Mouse (Mus musculus): ENCODE data around the gene Chmp2a.

Gene Chmp2a

DNA sequence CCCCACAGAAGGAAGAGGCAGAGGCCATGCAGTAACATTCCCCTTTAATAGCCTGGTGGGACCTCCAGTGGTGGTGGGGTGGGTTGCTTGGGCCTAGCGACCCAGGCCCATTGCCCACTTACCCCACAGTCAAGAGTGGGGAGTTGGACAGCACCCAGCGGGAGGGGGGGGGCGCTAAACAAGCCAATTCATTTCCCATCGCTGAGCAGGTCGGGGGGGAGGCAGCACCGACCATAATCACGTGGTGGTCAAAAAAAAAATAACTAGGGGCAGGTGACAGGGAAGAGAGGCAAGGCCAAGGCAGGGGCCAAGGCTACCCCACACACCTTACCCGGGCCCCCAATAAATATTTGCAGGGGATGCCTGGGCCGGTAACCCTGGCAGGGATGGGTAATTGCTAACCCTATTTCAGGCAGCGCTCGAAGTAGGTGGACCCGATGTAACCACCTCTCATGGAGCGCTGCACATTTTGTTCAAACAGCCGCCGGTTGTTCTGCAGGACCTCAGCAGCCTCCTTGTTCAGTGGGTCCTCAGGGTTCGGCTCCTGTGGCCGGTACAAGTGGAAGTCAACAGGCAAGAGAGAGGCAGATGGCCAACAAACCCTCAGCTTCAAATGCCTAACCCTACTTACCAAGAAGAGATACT, 726 bp upstream of the Chmp2a start:
- DNase-seq (ENCODE audit: low spot score in 2 of 2): no peak

DNA sequence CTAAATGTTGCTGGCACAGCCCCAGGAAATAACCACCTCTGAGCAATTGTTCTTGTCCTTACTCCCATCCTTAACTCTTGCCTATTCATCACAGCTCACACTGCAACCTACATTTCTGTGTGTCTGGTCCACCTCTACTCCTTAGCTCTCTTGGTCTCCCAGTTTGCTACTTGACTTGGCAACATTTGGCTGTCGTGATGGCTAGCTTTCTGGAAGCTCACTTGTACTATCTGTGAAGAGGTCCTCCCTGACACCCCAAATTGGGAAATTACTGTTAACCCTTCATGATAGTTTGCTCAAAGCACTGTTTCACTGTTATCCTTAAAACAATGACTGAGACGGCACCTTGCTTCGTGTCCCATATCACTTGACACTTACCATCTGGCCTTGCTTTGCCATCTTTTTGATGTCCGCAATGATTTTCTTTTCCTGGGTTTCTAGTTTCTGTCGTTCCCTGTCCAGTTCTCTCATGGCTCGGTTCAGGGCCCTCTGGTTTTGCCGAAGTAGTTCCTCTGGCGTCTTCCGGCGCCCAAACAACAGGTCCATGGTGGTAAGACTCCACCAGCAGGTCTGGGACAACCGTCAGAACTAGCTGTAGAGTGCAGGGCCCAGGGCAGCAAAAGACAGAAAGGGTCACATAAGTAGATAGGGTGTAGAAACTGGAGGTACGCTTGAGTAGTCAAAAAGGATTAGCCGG, 1.0 kb downstream of the Chmp2a start:
- DNase-seq (ENCODE audit: low spot score in 2 of 2): no peak

DNA sequence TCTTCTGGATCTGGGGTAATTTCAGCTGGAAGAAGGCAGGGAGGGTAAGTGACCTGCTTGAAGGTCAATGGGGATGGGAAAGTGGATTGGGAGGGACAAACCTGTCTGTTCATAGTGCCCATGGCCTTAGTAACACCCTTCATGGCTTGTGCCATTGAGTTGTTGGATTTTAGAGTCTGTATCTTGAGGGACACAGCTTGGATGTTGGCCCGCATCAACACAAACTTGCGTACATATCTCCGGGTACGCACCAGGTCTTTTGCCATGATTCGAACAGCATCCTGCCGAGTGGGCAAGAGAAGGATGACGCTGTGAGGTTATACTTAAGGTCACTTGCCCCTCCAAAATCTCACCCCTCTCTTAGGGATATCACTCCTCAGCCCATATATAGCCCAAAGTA, 2.1 kb downstream of the Chmp2a start:
- no peak for DNase-seq (ENCODE audit: low spot score in 2 of 2)

DNA sequence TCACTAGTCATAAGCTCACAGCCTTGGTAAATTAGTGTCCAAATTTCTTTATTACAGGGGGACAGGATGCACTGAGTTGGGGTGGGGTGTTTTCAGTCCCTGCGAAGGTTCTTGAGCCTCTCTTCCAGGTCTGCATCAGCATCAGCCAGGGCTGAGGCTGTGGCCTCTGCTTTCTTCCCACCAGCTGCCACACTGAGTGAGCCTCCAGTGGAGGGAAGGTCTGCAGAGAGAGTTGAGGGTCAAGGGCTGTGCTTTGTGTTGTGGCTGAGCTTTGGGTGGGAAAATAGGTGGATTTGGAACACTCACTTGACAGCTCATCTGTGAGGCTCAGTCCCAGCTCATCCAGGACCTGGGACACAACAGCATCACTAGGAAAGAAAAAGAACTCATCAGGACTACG, 2.6 kb downstream of the Chmp2a start:
- no peak for DNase-seq (ENCODE audit: low spot score in 2 of 2)

DNA sequence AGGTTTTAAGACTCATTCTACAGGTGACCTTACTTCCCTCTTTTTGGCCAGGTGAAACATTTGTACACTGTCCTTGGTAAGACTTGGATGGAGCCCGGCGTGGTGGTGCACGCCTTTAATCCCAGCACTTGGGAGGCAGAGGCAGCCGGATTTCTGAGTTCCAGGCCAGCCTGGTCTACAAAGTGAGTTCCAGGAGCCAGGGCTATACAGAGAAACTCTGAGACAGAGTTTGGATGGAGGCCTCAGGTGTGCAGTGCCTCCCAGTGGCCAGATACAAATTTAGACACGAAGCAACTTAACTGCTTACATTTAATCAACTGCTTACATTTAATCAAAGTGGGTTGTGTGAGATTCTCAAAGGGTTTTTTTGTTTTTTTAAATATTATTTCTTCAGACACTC, 3.5 kb downstream of the Chmp2a start:
- no peak for DNase-seq (ENCODE audit: low spot score in 2 of 2)

DNA sequence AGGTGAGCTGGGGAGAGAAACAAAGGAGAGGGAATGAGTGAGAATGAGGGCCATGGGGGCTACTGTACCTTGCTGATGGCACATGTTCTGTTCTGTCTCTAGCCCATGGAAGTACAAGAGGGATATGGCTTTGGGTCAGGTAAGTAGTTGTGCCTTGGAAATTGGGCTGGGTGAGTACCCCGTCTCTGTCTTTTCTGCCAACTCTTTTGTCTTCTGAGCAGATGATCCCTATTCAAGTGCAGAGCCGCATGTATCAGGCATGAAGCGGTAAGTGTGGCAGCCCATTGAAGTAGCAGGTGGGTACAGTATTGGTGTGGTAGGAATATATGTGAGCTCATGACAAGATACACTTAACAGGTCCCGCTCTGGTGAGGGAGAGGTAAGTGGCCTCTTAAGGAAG, 5.6 kb downstream of the Chmp2a start:
- DNase-seq (ENCODE audit: low spot score in 2 of 2): no peak

DNA sequence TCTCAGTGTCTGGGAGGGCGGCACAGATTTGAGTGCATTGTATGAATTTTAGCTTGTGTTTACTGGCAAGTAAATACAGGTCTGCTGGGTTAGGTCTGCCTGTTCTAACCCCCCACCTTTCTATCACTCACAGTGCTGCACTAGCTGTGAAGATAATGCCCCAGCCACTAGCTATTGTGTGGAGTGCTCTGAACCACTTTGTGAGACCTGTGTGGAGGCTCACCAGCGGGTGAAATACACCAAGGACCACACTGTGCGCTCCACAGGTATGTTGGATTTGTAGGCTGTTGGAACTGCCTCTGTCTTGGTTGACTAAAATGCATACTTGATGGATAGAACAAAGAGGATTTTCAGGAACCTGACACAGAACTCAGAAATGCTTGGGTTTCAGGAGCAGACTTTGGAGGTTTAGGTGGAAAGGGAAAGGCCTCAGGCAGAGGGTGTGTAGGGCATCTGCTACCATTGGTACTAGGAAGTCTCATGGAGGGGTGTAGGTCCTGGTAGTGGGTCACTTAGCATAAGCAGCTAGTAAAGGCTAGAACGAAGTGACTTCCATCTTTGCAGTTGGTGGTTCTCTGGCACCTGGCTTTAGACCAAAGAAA, 9.0 kb downstream of the Chmp2a start:
- no peak for DNase-seq (ENCODE audit: low spot score in 2 of 2)

DNA sequence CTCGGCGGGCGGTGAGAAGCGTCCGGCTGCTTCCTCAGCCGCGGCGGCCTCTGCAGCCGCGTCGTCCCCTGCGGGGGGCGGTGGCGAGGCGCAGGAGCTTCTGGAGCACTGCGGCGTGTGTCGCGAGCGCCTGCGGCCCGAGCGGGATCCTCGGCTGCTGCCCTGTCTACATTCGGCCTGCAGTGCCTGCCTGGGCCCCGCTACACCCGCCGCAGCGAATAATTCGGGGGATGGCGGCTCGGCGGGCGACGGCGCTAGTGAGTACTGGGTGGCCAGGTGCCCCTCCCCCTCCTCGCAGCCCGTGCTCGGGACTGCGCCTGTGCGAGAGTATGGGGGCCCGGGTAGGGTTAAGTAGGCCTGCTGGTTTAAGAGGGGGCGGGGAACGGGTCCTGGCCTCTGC, 9.8 kb downstream of the Chmp2a start:
- peak; percentile 80 to 82 for DNase-seq (ENCODE audit: low spot score in 2 of 2)

DNA sequence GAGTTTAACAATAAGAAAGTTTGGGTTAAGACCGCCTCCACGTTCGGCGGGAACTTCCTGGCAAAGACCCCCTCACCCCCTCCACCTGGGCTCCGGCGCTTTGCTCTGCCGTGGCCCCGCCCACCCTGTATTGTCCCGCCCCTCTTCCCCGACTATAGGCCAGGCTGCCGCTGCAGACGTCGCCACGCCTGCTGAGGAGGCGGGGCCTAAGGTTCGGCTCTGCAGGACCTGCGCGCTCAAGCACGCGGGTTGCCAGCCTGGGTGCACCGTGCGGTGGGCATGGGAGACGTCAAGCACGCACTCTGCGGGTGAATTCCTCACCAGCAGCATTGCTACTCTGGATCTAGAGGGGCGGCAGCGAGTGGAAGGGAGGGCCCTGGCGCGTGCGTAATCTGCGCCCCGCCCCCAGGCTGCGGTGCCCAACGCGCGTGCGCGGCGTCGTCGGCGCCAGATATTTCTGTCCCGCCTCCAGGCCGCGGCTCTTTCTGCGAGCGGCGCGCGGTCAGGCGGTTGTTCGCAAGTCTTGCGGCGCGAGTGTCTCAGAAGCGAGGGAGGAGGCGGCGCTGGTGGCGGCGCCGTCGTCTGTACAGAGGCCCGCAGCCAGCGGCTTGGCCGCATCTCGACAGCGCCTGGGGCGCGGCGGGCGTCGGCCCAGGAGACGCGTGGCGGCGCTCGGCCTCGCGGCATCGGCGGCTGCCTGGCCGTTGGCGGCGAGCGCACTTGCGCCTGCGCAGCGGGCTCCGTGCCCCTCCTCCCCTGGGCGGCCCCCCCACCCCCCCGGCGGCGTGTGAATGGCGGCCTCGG, 10.5 kb downstream of the Chmp2a start:
- peak; percentile 91 to 92 for DNase-seq (ENCODE audit: low spot score in 2 of 2)

DNA sequence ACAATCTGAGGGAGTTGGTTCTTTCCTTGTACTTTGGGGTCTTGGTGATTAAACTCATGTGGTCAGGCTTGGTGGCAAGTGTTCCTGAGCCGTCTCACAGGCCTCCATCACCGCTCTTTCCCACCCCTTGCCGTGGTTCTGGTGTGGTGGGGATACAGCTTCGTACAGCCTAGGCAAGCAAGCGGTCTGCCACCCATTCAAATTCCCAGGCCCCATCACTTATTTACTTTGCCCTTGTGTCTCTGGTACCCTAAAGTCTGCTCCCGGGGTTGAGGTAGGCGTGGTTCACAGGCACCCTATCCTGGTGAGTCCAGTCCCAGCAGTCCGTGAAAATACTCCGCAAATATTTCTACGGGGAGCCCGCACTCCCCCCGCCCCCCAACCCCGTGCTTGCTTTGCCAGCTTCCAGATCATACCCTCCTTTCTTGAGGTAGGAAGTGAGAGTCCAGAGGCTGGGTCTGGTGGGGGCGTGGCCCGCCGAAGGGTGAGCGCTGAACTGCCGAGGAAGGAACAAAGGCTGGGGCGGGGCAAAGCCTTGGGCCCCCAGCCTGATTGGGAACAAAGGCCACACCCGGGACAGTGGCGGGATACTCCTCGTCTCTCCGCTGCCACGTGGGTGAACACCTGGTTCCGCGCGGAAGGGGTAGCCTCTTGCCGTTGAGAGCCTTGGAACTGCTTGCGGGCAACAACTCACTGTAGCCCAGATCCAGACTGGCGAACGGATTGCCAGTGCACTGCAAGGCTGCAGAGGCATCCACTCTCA, 11.7 kb downstream of the Chmp2a start:
- no peak for DNase-seq (ENCODE audit: low spot score in 2 of 2)

DNA sequence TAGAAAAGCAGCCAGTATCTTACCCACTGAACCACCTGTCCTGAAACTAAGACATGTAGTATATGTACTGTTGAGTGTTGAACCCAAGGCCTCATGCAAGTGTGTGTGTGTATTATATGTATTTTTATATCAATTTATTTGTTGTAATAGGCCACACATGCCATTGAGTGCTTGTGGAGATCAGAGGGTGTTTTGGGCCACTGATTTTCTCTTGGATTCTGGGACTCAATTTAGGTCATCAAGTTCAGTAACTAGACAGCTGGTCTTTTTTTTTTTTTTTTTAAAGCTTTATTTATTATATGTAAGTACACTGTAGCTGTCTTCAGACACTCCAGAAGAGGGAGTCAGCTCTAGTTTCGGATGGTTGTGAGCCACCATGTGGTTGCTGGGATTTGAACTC, 19.4 kb downstream of the Chmp2a start:
- DNase-seq (ENCODE audit: low spot score in 2 of 2): no peak

DNA sequence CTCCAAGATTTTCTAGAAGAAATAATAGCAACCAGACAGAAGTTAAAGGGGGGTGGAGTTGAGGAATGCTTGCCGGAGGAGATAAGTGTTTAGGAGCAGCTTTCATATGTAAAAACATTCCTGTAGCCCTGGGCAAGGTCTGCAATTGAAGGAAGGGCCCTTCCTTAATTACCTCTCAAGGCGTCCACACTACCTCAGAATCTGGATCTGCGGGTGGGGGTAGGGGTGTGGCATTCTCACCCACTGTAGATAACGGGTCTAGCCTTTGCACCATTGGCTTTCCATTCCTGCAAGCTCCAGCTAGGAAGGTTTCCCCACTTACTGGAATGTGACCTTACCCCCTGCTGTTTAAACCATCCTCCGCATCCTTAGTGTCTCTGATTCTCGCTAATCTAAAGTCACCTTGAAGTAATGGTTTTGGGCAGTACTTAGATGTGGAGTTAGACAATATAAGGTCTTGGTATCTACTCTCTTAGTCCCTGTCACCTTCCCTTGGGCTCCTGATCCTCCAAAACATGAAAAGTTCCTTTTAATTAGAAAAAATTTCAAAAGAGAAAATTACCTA, 20.2 kb downstream of the Chmp2a start:
- DNase-seq (ENCODE audit: low spot score in 2 of 2): no peak

DNA sequence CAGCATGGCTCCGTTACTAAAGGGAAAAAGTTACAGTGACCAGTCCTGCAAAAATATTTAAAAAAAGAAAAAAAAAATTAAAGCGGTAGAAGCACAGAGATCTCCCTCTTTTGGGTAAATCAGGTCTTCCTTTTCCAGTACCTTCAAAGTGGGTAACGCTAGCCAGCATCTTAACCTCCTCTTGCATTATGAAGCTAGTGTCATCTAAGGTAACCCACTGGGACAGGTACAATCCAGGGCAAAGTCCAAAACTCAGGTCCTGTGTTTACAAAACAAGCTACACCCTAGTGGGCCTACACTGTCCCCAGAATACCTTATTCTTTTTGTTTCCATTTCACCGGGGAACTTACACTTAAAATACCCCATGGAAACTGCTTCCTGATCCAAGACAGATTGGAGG, 20.9 kb downstream of the Chmp2a start:
- DNase-seq (ENCODE audit: low spot score in 2 of 2): no peak

DNA sequence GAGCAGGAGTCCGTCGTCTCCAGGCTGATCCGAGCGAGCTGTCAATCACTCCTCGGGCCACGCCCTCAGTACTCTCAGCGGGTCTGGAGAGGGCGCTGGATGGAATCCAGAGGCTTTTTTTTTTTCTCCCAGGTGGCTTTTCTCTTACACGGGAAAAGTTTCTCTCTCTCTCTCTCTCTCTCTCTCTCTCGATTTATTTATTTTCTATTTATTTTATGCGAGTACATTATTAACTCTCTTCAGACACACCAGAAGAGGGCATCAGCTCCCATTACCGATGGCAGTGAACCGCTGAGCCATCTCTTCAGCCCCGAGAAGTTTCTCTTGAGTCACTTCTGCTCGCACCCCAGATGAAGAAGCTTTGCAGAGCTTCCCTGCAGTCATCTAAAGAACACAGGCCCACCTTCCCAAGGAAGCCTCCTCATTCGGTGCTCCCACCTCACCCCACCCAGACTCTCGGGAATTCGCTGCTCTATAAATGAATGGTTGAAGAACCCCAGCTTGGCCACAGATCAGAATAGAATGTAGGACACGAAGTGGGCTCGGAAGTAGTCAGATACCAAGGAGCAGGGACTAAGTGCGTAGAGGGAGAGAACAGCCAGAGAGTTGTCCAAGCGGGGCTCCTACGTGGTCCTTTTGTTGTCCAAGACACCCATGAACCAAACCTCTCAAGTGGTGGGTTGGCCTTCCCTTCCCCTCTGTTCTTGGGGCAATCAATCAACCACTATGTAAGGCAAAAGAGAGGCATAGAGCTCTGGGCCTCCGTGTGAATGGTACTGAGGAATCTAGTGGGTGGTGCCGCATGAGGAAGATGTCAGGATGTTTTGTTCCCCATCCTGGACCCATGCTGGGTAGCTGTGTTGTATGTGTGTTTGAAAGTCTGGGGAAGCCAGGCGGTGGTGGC, 24.4 kb downstream of the Chmp2a start, which contains the start of gene Zbtb45:
Zbtb45 (minus strand) TSS at position 30 of the 904 bp plus-strand sequence.
- no peak for DNase-seq (ENCODE audit: low spot score in 2 of 2)

DNA sequence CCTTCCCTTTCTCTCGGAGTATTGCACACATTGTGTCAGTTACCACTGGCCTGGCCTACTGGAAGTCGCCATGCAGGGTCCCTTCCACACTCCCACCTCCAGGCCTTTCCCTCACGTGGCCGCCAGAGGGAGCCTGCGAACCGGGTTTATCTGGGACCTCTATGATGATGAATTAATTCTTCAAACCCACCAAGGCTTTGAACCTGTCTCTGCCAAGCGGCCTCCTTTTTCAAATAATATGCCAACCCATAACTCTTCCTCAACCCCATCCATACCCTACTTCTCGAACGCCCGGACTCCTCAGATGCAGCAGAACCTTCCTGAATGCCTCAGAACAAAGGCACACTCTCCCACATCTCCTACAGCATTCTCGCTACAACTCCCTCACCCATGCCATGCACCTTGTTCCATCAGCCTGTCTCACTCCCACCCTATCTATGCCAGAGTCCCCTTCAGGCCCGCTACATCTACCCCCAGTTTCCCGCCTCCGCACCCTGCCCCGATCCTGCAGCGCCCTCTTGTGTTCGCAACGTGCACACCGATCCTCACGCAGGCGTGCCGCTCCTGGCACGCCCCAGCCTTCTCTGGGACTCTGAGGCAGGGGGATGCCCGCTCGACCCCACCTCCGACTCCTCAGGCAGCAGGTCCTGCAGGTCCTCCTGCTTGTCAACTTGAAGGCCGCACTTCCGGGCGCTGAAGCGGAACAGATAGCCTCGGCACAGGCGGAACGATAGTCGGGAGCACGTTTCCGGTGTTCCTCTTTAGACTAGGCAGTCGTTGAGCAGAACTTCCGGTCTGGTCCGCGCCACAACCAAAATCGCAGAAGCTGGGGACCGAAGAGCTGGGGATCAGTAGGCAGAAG, 25.2 kb downstream of the Chmp2a start:
- DNase-seq (ENCODE audit: low spot score in 2 of 2): peak; percentile 90 to 92

DNA sequence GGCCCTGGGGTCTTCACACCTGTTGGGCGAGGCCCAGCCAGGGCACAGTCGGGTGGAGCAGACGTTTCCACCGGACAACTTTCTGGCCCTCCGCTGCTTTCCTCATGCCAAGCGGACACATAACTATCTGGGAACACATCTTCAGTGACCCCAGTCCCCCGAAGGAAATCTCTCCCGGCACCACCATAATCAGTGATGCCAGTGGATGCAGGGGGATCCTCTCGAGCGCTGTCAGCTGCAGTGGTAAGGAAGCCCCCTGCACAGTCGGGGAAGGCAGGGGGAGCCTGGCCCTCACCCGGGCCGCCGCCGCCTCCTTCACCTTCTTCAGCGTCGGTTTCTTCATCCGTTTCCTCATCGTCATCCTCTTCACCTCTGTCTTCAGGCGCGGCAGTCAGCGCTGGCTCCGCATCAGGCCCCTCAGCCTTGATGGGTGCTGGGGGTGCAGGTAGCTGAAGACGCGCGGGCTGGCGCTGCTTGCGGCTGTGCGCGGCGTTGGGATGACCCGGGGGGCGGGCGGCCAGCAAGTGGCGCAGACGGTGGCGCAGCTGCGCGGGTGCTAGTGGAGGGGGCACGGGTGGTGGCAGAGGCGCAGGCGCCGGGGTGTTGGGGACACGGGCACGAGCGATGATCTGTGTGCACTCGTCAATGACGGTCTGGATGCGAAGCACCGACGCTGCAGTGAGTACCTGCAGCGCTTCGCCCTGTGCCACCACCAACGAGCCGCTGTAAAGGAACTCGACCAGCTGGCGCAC, 27.1 kb downstream of the Chmp2a start:
- no peak for DNase-seq (ENCODE audit: low spot score in 2 of 2)

DNA sequence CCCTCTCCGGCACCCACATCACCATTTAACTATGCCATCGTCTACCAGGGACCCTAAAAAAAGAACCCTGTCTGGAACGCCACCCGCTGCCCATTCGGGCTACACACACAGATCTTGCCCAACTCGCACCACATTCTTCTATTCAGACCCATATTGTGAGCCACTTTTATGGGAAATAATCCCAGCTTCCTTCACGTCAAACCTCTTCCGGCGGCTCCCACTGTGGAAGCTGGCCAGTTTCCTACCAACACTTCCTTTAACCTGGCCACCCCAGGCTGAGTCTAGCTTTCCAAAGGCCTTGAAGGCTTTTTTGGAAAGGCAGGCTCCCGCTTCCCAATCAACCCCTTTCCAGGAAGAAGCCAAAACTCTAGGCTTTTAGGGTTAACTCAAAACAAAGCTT, 28.1 kb downstream of the Chmp2a start:
- DNase-seq (ENCODE audit: low spot score in 2 of 2): no peak

DNA sequence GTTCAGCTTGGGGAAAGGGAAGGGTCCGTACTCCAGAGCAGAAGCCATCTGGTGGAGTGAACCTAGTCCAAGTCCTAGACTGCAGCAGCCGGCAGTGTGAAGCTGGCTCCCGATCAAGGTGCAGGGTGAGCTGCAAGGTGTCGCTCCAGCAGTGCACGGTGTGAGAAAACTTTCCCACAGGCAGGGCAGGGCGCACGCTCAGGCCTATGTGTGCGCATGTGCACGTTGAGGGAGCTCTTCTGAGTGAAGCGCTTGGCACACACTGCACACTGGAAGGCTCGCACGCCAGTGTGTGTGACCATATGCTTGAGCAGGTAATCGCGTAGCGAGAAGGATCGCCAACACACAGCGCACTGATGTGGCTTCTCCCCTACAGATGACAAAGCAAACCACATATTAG, 28.6 kb downstream of the Chmp2a start:
- DNase-seq (ENCODE audit: low spot score in 2 of 2): no peak

DNA sequence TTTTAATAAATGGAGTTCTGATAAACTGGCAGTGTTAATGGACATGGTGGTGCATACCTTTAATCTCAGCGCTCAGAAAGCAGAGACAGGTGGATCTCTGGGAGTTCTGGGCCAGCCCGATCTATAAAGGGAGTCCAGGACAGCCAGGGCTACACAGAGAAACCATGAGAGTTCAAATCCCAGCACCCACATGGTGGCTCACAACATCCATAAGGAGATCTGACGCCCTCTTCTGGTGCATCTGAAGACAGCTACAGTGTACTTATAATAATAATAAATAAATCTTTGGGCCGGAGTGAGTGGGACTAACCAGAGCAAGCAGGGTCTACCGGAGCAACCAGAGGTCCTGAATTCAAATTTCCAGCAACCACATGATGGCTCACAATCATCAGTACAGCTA, 31.2 kb downstream of the Chmp2a start:
- DNase-seq (ENCODE audit: low spot score in 2 of 2): no peak

Data from right cerebral cortex, postnatal 36 days (tissue).